Mouse (Mus musculus) intestine, embryonic 14.5 days (tissue): ENCODE results near the gene Nbl1. TPM values are rescaled to one million over a fixed set of nuclear protein-coding genes. Genes with fewer than 3 reads are reported as not detected.

Experiments
- ATAC-seq: fragments of 200-750 bp; cut with Nextera tagmentation; replicated peaks from 2 replicates; pipeline ENCODE4 v1.8.0; 2017; ENCODE audit warnings: low read depth, moderate number of reproducible peaks, moderate TSS enrichment, moderate library complexity; ENCODE audit not compliant: low FRiP score, low TSS enrichment
- DNase-seq: peaks from one replicate; pipeline ENCODE4 v3.0.0-alpha.2; 2018; ENCODE audit warnings: low spot score
- H3K27ac ChIP-seq: fragments of 300-500 bp; sonication (generic); 2 replicates; pipeline ENCODE4 v1.5.1; 2014; ENCODE audit warnings: low read depth, mild to moderate bottlenecking, control low read depth
- H3K27me3 ChIP-seq: fragments of 300-500 bp; sonication (generic); replicated peaks from 2 replicates; pipeline ENCODE4 v1.6.1; 2014; ENCODE audit warnings: low read length, control low read depth; ENCODE audit not compliant: control insufficient read depth, insufficient read depth
- H3K36me3 ChIP-seq: fragments of 300-500 bp; sonication (generic); 2 replicates; pipeline ENCODE4 v1.6.1; 2014; ENCODE audit warnings: low read length, control low read depth; ENCODE audit not compliant: control insufficient read depth, insufficient read depth
- H3K4me1 ChIP-seq: fragments of 300-500 bp; sonication (generic); replicated peaks from 2 replicates; pipeline ENCODE4 v1.6.1; 2014; ENCODE audit warnings: low read length, control low read depth, mixed read lengths; ENCODE audit not compliant: control insufficient read depth, insufficient read depth
- H3K4me2 ChIP-seq: fragments of 300-500 bp; sonication (generic); 2 replicates; pipeline ENCODE4 v1.6.1; 2014; ENCODE audit warnings: low read length
- H3K4me3 ChIP-seq: fragments of 300-500 bp; sonication (generic); 2 replicates; pipeline ENCODE4 v1.5.1; 2014; ENCODE audit warnings: low read depth, low read length, control low read depth, mixed read lengths
- H3K9ac ChIP-seq: fragments of 300-500 bp; sonication (generic); 2 replicates; pipeline ENCODE4 v1.6.1; 2014; ENCODE audit warnings: mild to moderate bottlenecking, low read length
- H3K9me3 ChIP-seq: fragments of 300-500 bp; sonication (generic); 2 replicates; pipeline ENCODE4 v1.6.1; 2016; ENCODE audit warnings: low read length, control low read depth; ENCODE audit not compliant: control insufficient read depth
- WGBS: fragments of 180-500 bp; shearing (Covaris S2); extraction: QIAGEN DNeasy Blood & Tissue Kit; methylation state at CpG from one replicate; pipeline ENCODE4 v1.1.7; 2014; 5-methylcytosine and 5-hydroxymethylcytosine counted together
- polyA plus RNA-seq: library from polyadenylated mRNA; unstranded; fragments of >200 nt; fragmentation: Nextera tagmentation; extraction: Ambion mirVana; gene quantifications from 2 replicates; pipeline ENCODE4 v1.2.1, GENCODE M21; 2014

Gene Nbl1
- polyA plus RNA-seq, 1 experiment from 2014 or later: 55.5 TPM

DNA sequence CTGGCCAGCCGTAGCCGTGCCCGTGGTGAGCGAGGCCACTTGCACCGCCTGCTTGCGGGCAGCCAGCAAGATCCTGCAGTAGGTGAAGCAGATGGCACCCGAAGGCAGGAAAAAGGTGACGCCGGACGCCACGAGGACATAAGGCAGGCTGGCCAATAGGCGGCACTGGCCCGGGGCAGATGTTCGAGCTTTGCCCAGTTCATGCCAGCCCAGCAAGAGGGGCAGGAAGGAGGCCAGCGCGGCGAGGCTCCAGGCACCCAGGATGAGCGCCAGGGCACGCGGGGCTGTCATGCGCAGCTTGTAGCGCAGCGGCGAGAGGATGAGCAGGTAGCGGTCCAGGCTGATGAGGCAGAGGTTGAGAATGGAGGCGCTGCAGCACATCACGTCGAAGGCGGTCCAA is 18.7 kb downstream of the Nbl1 start:
- Histone ChIP-seq H3K27ac (no peak overlapping the region), H3K4me1 (peaks cover 3% of the 10 kb centered on the region; the same call in 1 of the 2 replicates), H3K9ac (no peak overlapping the region), H3K36me3 (no peaks in the 10 kb centered on the region), H3K9me3 (no peaks in the 10 kb centered on the region), H3K4me3 (peak overlapping the region; percentile 43), H3K4me2 (peak overlapping the region; percentile 72; the same call in 1 of the 2 replicates), H3K27me3 (peaks cover 48% of the 10 kb centered on the region)
- DNase-seq (no peak), ATAC-seq (no peak)
- WGBS: 22% methylated on average over 28 of the region's 29 CpGs

DNA sequence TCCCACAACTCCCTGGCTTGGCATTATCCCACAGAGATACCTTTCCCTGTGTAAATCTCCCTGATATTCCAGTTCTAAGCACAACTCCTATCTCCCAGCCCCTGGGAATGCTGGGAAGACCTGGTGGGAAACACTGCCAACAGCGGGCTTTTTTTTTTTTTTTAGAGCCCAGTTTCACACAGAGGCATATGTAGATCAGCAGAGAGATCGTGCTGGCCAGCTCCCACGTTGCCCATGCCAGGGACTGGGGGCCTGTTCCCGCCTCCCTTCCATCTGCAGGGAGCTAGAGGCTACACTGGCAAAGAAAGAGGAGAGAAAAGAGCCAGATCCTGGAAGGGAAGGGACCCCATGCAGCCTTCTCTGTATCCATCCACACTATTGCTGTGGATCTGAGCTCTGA is 24.5 kb downstream of the Nbl1 start:
- Histone ChIP-seq H3K4me1 (no peaks in the 10 kb centered on the region), H3K27me3 (peaks cover 11% of the 10 kb centered on the region), H3K4me3 (no peak overlapping the region), H3K4me2 (no peak overlapping the region), H3K9me3 (no peaks in the 10 kb centered on the region), H3K9ac (no peak overlapping the region), H3K27ac (no peak overlapping the region), H3K36me3 (no peaks in the 10 kb centered on the region)
- ATAC-seq (no peak), DNase-seq (no peak)
- 34% methylated on average over 4 of the region's 4 CpGs for WGBS

DNA sequence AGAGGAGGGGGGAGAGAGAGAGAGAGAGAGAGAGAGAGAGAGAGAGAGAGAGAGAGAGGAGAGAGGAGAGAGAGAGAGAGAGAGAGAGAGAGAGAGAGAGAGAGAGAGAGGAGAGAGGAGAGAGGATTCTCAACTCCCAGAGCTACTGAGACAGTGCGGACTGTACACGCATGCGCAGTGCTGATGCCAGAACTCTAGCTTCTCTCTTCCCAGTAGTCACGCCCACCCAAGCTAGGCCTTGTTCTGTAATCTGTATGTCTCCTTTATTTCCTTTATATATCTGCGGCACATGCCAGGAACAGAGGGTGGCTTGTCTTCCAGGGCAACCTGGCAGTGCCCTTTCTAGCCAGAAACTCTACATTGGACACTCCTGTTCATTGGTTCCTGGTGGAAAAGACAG is 28.0 kb downstream of the Nbl1 start:
- no peak for ATAC-seq
- DNase-seq: no peak
- no peak overlapping the region for H3K27ac ChIP-seq
- no peaks in the 10 kb centered on the region for H3K27me3 ChIP-seq
- no peak overlapping the region for H3K4me3 ChIP-seq
- H3K4me2 ChIP-seq: no peak overlapping the region
- H3K36me3 ChIP-seq: no peaks in the 10 kb centered on the region
- no peaks in the 10 kb centered on the region for H3K9me3 ChIP-seq
- H3K9ac ChIP-seq: no peak overlapping the region
- H3K4me1 ChIP-seq: no peaks in the 10 kb centered on the region
- WGBS: 94% methylated on average over 5 of the region's 5 CpGs

DNA sequence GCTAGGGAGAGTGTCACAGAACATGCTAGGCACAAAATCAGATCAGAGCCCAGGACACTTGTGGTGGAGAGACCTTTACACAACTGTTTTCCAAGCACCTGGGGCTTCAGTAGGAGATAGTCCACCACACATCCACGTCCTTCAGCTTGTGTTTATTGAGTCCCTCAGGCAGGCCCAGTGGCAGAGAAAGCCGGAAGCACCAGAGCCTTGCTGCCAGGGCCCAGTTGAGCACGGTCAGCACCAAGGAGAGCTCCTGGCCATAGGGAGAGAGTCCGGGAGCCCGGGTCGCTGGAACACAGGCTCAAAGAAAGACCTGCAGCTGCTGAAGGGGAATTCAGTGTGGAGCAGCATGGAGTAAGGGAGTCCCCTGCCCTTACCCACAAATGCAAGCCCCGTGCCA is 33.2 kb downstream of the Nbl1 start:
- WGBS: 3% methylated on average over 7 of the region's 7 CpGs
- DNase-seq (peak; percentile 89), ATAC-seq (no peak)
- Histone ChIP-seq H3K4me3 (no peak overlapping the region), H3K4me1 (no peaks in the 10 kb centered on the region), H3K27ac (no peak overlapping the region), H3K9me3 (no peaks in the 10 kb centered on the region), H3K27me3 (no peaks in the 10 kb centered on the region), H3K4me2 (no peak overlapping the region), H3K36me3 (no peaks in the 10 kb centered on the region), H3K9ac (no peak overlapping the region)

DNA sequence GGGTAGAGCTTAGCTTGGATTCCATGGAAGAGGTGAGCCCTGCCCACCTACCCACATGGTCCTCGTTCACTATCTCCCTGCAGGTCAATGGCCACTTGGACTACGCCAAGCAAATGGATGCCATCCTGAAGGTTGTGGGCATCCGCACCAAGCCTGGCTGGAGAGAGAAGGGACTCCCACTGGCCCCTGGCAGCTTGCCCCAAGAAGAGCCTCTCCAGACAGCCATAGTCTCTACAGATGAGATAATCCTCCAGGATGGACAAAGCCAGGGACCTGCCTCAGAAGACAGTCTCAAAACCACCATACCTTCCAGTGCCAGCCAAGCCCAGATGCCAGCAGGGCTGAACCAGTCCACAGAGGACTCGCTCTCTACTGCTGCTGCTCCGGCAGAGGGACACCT is 34.8 kb downstream of the Nbl1 start:
- DNase-seq: no peak
- H3K4me1 ChIP-seq: no peaks in the 10 kb centered on the region
- no peaks in the 10 kb centered on the region for H3K27me3 ChIP-seq
- WGBS: 88% methylated on average over 5 of the region's 5 CpGs
- H3K4me3 ChIP-seq: no peak overlapping the region
- no peak for ATAC-seq
- no peak overlapping the region for H3K4me2 ChIP-seq
- H3K36me3 ChIP-seq: no peaks in the 10 kb centered on the region
- H3K9ac ChIP-seq: no peak overlapping the region
- H3K9me3 ChIP-seq: no peaks in the 10 kb centered on the region
- no peak overlapping the region for H3K27ac ChIP-seq

DNA sequence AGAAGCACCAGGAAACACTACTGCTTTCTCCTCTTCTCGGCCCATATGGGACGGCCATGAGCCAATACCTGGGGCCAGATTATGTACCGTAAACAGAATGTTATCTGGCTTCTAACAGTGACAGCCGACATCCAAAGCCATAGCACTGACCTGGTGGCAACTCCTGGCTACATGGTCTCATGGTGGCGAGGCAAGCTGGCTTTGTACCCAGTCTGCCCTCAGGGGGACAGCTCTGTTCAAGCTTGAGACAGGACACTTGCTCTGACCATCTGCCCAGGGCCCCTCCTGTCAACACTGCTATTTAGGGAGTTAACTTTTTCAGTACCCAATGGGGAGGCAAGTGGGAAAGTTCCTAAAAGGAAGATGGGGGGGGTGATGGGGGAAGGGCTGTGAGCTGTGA is 35.5 kb downstream of the Nbl1 start:
- no peak for ATAC-seq

DNA sequence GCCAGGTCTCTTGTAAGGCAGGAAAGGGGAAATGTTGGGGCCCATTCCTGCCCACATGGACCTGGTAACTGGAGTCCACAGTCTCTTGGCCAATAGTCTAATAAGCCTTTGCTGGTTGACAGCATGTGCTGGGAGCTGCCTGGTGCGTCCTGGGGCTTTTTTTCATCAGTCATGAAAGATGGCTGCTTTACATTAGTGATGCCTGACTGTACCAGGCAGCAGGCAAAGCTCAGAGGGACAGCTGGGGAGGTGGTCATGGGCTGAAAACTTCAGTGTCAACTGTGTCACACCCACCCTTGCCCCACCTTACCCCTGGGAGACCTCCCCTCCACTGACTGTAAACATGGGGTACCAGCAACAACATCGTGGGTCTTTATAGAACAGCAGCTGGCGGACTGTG is 37.0 kb downstream of the Nbl1 start:
- Histone ChIP-seq H3K27me3 (no peaks in the 10 kb centered on the region), H3K27ac (no peak overlapping the region), H3K9me3 (no peaks in the 10 kb centered on the region), H3K9ac (no peak overlapping the region), H3K36me3 (no peaks in the 10 kb centered on the region), H3K4me2 (no peak overlapping the region), H3K4me1 (no peaks in the 10 kb centered on the region), H3K4me3 (no peak overlapping the region)
- ATAC-seq (no peak), DNase-seq (no peak)
- WGBS: 74% methylated on average over 3 of the region's 3 CpGs

More for the DNA sequence above, 35.5 kb downstream of the Nbl1 start:
- Histone ChIP-seq H3K9me3 (no peaks in the 10 kb centered on the region), H3K27me3 (no peaks in the 10 kb centered on the region), H3K27ac (no peak overlapping the region), H3K4me3 (no peak overlapping the region), H3K9ac (no peak overlapping the region), H3K4me1 (no peaks in the 10 kb centered on the region), H3K36me3 (no peaks in the 10 kb centered on the region), H3K4me2 (no peak overlapping the region)
- 73% methylated on average over 5 of the region's 5 CpGs for WGBS
- no peak for DNase-seq

DNA sequence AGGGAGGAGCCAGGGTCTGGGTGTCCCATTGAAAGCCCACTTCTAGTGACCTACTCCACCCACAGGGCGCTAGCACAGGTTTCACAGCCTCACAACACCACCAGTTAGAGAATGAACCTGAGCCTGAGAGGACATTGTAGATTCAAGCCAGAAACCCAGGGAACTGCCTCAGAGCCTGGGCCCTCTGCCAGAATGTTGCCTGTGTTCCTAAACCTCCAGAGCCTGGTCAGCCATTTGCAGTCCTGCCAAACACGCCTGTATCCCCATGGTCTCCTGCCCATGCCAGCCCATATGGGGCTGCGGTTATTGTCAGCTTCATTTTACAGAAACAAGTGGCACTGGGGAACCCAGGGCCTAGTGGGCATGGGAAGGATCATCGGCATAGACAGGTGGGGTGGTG is 37.5 kb downstream of the Nbl1 start:
- no peak overlapping the region for H3K4me3 ChIP-seq
- 85% methylated on average over 4 of the region's 4 CpGs for WGBS
- no peak overlapping the region for H3K9ac ChIP-seq
- H3K4me2 ChIP-seq: no peak overlapping the region
- no peaks in the 10 kb centered on the region for H3K4me1 ChIP-seq
- H3K9me3 ChIP-seq: no peaks in the 10 kb centered on the region
- DNase-seq (no peak), ATAC-seq (no peak)
- no peaks in the 10 kb centered on the region for H3K36me3 ChIP-seq
- no peaks in the 10 kb centered on the region for H3K27me3 ChIP-seq
- no peak overlapping the region for H3K27ac ChIP-seq

DNA sequence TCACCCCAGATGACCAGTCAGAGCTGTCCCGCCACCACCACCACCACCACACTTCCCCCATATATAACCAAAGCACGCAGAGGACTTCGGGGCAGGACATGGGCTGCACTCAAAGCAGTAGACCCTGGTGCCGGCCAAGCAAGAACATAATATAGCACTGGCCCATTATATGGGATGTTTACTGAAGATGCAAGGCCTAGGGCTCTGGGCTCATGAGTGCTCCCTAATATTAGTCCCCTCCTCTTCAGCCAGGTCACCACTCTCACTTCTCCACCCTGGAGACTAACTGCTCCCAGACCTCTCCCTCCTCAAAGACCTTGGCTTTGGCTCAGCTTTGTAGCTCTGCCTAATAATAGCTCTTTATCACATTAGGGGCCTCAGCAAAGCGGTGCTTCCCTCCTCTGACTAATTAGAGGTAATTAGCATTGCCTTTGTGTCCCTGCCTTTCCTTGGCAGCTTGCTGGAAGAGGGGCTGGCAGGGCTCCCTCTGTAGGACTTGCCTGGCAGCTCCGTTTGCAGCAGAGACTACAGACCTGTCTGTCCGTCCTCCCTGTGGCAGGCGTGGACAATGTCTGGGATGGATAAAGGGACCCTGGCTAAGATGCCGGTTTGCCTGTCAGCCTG is 38.4 kb downstream of the Nbl1 start:
- H3K27ac ChIP-seq: no peak overlapping the region
- no peak for ATAC-seq
- no peaks in the 10 kb centered on the region for H3K27me3 ChIP-seq
- H3K9me3 ChIP-seq: no peaks in the 10 kb centered on the region
- no peak for DNase-seq
- 48% methylated on average over 9 of the region's 9 CpGs for WGBS
- H3K4me2 ChIP-seq: no peak overlapping the region
- H3K4me3 ChIP-seq: no peak overlapping the region
- H3K9ac ChIP-seq: no peak overlapping the region
- H3K4me1 ChIP-seq: no peaks in the 10 kb centered on the region
- H3K36me3 ChIP-seq: no peaks in the 10 kb centered on the region
